Mouse (Mus musculus) embryonic facial prominence, embryonic 15.5 days (tissue): Measurements from ENCODE around the gene Ppil6. TPM values are rescaled to one million over a fixed set of nuclear protein-coding genes. Genes with fewer than 3 reads are reported as not detected.
A peak's percentile ranks its signal among the peaks of the same experiment; 100 is the strongest.
"Not testable (repeated sequence)": the region's sequence is repeated elsewhere in the genome, so short reads cannot be mapped to it uniquely, and the experiment has no call there.

Experiments
- ATAC-seq: fragments of 200-750 bp; cut with Nextera tagmentation; 2 replicates; pipeline ENCODE4 v1.8.0; 2017; ENCODE audit warnings: low read depth, moderate TSS enrichment; ENCODE audit not compliant: insufficient number of reproducible peaks, low FRiP score, low TSS enrichment
- H3K27ac ChIP-seq: fragments of 300-500 bp; sonication (generic); replicated peaks from 2 replicates; pipeline ENCODE4 v1.5.1; 2015; ENCODE audit warnings: mild to moderate bottlenecking, inconsistent platforms
- H3K27me3 ChIP-seq: fragments of 300-500 bp; sonication (generic); 2 replicates; pipeline ENCODE4 v1.6.1; 2015; ENCODE audit warnings: inconsistent platforms
- H3K36me3 ChIP-seq: fragments of 300-500 bp; sonication (generic); 2 replicates; pipeline ENCODE4 v1.6.1; 2015; ENCODE audit warnings: mild to moderate bottlenecking, inconsistent platforms
- H3K4me1 ChIP-seq: fragments of 300-500 bp; sonication (generic); 2 replicates; pipeline ENCODE4 v1.6.1; 2015; ENCODE audit warnings: inconsistent platforms
- H3K4me2 ChIP-seq: fragments of 300-500 bp; sonication (generic); replicated peaks from 2 replicates; pipeline ENCODE4 v1.6.1; 2015; ENCODE audit warnings: mild to moderate bottlenecking, inconsistent platforms
- H3K4me3 ChIP-seq: fragments of 300-500 bp; sonication (generic); replicated peaks from 2 replicates; pipeline ENCODE4 v1.5.1; 2015; ENCODE audit warnings: mild to moderate bottlenecking, inconsistent platforms
- H3K9ac ChIP-seq: fragments of 300-500 bp; sonication (generic); 2 replicates; pipeline ENCODE4 v1.6.1; 2015; ENCODE audit warnings: inconsistent platforms
- H3K9me3 ChIP-seq: fragments of 300-500 bp; sonication (generic); replicated peaks from 2 replicates; pipeline ENCODE4 v1.6.1; 2016; ENCODE audit warnings: inconsistent platforms
- WGBS: fragments of 180-500 bp; shearing (Covaris S2); methylation state at CpG from one replicate; pipeline ENCODE4 v1.1.7; 2015; 5-methylcytosine and 5-hydroxymethylcytosine counted together
- polyA plus RNA-seq: library from polyadenylated mRNA; unstranded; fragments of >200 nt; fragmentation: Nextera tagmentation; extraction: Ambion mirVana; gene quantifications from 2 replicates; pipeline ENCODE4 v1.2.1, GENCODE M21; 2015

The Ppil6 gene
- polyA plus RNA-seq, 1 experiment from 2014 or later: 6.1 TPM

DNA sequence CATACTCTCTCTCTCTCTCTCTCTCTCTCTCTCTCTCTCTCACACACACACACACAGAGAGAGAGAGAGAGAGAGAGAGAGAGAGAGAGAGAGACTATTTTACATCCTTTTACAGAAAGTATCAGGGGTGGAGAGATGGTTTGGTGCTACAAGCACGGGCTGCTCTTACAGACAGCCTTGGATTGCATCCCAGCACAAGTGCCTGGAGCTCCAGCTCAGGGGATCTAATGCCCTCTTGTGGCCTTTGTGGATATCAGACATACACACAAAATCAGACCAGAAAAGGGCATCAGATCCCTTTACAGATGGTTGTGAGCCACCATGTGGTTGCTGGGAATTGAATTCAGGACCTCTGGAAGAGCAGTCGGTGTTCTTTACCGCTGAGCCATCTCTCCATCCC, 15.2 kb downstream of the Ppil6 start:
- WGBS: 6% methylated on average over 3 of the region's 3 CpGs
- not testable (repeated sequence) for H3K9ac ChIP-seq, ATAC-seq, H3K4me3 ChIP-seq, H3K4me2 ChIP-seq, H3K27ac ChIP-seq, H3K4me1 ChIP-seq, H3K27me3 ChIP-seq, H3K36me3 ChIP-seq, H3K9me3 ChIP-seq

DNA sequence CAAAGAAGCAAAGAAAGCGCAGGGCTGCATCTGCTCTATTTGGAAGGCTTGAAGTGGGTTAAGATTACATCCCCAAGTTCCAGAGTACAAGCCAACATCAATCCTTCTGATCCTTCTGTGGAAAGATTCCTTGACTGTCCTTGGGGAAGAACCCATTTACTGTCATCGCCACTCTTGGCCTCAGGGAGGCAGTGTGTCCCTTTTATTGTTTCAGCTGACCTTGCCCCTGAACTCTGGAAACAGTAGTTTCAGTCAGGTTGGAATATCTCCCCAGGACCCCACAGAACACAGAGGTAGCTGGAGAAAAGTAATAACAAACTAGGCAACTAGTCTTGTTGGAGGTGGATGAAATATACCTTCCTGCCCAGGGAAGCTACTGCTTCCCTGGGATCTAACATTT, 18.9 kb downstream of the Ppil6 start:
- Histone ChIP-seq H3K9me3 (no peaks in the 10 kb centered on the region), H3K9ac (no peak overlapping the region), H3K36me3 (no peaks in the 10 kb centered on the region), H3K27ac (no peak overlapping the region), H3K27me3 (no peaks in the 10 kb centered on the region), H3K4me3 (no peak overlapping the region), H3K4me2 (no peak overlapping the region), H3K4me1 (no peaks in the 10 kb centered on the region)
- ATAC-seq: no peak
- 33% methylated on average over 2 of the region's 2 CpGs for WGBS

DNA sequence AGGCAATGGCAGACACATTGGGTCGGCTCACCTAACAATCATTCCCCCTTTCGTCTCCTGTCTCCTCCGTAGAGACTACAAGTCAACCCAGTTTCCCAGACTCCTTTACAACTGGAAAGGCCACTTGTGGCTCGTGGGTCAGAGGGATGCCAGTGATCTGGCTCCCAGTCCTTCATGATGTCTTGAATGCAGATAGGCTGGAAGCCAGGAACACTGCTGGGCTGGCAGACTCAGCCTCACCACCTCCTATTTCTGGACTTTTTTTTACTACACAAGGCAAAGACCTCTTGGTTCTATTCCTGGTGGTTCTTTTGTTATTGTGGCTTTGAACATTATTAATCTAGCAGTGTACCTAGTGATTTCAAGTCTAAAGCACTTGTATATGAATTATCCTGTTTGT, 24.1 kb downstream of the Ppil6 start:
- H3K9ac ChIP-seq: no peak overlapping the region
- no peak overlapping the region for H3K27ac ChIP-seq
- no peaks in the 10 kb centered on the region for H3K36me3 ChIP-seq
- no peaks in the 10 kb centered on the region for H3K27me3 ChIP-seq
- no peak for ATAC-seq
- 72% methylated on average over 4 of the region's 4 CpGs for WGBS
- no peaks in the 10 kb centered on the region for H3K4me1 ChIP-seq
- H3K4me2 ChIP-seq: no peak overlapping the region
- no peaks in the 10 kb centered on the region for H3K9me3 ChIP-seq
- no peak overlapping the region for H3K4me3 ChIP-seq

DNA sequence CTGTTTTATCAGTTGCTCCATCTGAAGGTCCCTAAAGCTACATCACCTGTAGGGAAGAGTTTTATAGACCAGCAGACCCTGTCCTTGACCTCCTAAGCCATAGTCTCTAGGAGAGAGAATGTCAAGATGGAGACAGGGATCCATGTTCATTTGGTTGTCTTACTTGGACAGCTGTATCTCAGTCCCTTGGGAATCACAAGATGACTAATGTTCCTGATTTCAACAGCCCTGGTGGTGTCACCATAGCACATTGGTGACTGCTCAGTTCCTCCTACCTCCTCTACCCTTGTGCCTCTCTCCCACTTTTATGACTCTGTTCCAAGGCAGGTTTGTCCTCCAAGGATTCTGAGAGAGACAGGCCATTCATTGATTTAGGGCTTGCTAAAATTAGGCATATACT, 24.7 kb downstream of the Ppil6 start:
- Histone ChIP-seq H3K36me3 (no peaks in the 10 kb centered on the region), H3K4me3 (no peak overlapping the region), H3K27ac (no peak overlapping the region), H3K4me1 (no peaks in the 10 kb centered on the region), H3K9ac (no peak overlapping the region), H3K9me3 (no peaks in the 10 kb centered on the region), H3K27me3 (no peaks in the 10 kb centered on the region), H3K4me2 (no peak overlapping the region)
- no peak for ATAC-seq

DNA sequence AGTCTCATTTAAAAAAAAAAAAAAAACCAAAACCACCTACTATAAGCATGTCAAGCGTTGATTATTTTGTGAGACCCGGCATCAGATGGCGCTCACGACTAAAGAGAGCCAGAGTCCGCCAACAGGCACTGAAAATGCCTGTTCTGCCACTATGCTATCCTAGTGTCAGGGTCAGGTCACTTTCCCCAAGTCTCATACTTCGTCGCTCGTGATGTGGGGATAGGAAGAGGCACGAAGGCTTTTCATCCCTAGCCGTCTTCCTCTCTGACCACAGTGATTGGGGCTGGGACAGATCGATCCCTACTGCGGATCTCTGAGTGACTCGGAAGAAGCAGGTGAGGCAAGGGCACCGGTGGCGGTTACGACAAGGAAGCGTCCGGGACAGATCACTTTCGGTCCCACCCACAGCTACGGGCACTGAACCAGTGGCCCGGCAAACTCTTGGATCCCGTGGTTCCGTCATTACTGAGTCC, 28.3 kb downstream of the Ppil6 start:
- Histone ChIP-seq H3K4me1 (peaks cover 15% of the 10 kb centered on the region), H3K4me3 (peak overlapping the region; percentile 93), H3K27ac (peak overlapping the region; percentile 98), H3K9ac (peak overlapping the region; percentile 95), H3K9me3 (no peaks in the 10 kb centered on the region), H3K27me3 (no peaks in the 10 kb centered on the region), H3K36me3 (no peaks in the 10 kb centered on the region), H3K4me2 (peak overlapping the region; percentile 90)
- 0% methylated on average over 23 of the region's 23 CpGs for WGBS
- ATAC-seq: peak; percentile 56

DNA sequence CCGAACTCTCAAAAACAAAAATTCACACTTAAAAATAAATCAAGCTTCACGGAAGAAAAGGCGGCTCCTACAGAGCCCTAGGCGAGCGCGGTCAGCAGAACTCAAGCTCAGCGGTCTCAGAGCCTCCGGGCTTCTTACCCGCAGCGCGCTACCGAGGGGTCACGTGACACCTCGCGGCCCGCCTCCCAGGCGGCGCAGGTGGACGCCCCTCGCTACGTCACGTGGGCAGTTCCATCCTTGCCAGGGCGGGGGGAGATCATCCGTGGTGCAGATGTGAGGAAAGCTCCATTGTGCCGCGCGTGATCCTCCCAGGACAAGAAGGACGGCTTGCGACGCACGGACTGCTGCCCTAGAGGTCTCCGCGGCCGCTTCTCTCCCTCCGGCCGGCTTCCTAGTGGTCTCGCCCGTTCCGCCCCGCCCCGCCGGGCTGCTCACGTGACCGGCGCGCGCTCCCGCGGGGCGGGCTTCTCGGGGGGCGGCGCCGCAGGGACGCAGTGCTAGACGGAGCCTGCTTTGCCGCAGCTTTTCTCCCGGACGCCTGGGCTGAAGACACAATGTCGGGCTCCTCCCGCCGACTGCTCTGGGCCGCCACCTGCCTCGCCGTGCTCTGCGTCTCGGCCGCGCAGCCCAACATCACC, 28.9 kb downstream of the Ppil6 start, which contains the start of gene Cd164:
Cd164 (plus strand) TSS at position 434 of the 638 bp plus-strand sequence.
- H3K4me1 ChIP-seq: peaks cover 15% of the 10 kb centered on the region
- ATAC-seq: peak; percentile 93
- H3K9ac ChIP-seq: peak within 1 kb of the TSS; percentile 95
- WGBS: under 1% methylated on average over 69 of the region's 69 CpGs
- no peaks in the 10 kb centered on the region for H3K9me3 ChIP-seq
- peak within 1 kb of the TSS; percentile 93 for H3K4me3 ChIP-seq
- H3K36me3 ChIP-seq: 0 out of 2 replicates have a peak, but pooled peaks cover 5% of the 10 kb centered on the region
- H3K4me2 ChIP-seq: peak within 1 kb of the TSS; percentile 90
- no peaks in the 10 kb centered on the region for H3K27me3 ChIP-seq
- peak within 1 kb of the TSS; percentile 98 for H3K27ac ChIP-seq

DNA sequence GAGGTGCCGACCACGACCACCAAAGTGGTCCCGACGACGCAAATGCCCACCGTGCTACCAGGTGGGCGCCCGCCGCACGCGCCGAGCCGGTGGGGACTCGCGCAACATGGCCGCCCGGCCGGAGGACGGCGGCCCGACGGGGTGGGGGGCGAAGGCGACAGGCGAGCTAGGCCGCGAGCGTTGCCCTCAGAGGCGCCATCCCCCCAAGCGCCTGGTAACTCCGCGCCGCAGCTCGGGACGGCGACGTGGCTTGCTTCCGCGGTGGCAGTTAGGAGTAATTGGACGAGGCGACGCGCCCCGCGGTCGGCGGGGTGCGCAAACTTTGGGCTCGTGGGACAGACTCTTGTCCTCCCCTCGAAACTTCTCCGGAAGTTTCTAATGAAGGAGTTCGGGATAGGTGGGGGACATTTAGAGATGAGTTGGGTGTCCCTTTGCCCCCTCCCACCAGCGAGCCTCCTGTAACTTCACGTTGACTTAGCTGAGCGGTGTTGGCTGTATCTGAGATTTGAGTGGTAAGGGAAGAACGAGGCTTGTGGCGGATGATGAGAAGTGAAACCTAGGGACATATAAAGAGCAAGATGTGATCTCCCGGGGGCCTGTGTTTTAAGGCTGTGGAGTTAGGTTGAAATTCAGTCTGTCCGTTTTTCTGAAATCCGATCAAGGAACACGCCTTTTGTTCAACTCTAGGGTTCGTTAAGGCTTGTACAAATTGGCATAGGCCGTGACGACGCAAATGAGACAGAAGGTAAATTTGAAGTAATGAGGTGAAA, 29.6 kb downstream of the Ppil6 start:
- 0 out of 2 replicates have a peak, but pooled peaks cover 11% of the 10 kb centered on the region for H3K36me3 ChIP-seq
- peak overlapping the region; percentile 95 for H3K9ac ChIP-seq
- H3K9me3 ChIP-seq: no peaks in the 10 kb centered on the region
- peak overlapping the region; percentile 93 for H3K4me3 ChIP-seq
- peak overlapping the region; percentile 98 for H3K27ac ChIP-seq
- peaks cover 15% of the 10 kb centered on the region for H3K4me1 ChIP-seq
- peak; percentile 35 for ATAC-seq
- H3K27me3 ChIP-seq: no peaks in the 10 kb centered on the region
- H3K4me2 ChIP-seq: peak overlapping the region; percentile 90
- under 1% methylated on average over 65 of the region's 65 CpGs for WGBS

DNA sequence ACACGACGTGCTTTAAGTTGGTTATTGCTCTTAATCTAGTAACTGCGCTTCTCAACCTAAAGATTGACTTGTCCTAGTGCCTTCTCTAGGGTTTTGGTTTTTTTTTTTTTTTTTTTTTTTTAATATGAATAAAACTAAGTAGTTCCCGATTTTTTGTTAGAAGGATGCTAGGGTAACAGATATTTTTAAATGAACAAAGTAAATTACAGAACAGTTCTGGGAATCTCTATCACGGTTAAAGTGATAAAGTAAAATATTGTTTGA, 30.1 kb downstream of the Ppil6 start:
- ATAC-seq: no peak
- peaks cover 15% of the 10 kb centered on the region for H3K4me1 ChIP-seq
- WGBS: 4% methylated on average over 5 of the region's 5 CpGs

DNA sequence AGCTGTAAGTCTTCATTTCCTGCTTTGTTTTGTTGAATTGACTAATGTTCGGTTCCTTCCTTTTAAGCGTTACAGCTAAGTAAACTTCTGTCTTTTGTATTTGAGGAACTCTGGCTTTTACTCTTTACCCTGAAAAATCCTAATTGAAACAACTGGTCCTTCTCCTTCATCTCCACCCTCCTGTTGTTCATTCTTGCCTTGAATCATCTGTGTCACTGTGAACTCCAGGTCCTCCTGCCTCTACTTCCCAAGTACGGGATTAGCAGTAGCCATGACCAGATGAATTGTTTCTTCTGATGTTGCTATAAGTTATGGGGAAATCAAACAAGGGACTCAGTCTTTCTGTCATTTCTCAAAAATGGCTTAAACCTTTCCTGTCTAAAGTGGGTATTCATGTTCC, 33.1 kb downstream of the Ppil6 start:
- peaks cover 27% of the 10 kb centered on the region for H3K36me3 ChIP-seq
- H3K9me3 ChIP-seq: no peaks in the 10 kb centered on the region
- no peaks in the 10 kb centered on the region for H3K27me3 ChIP-seq
- H3K4me1 ChIP-seq: peaks cover 15% of the 10 kb centered on the region
- WGBS: 71% methylated on average over 3 of the region's 3 CpGs
- no peak overlapping the region for H3K27ac ChIP-seq
- no peak overlapping the region for H3K4me3 ChIP-seq
- no peak overlapping the region for H3K4me2 ChIP-seq
- H3K9ac ChIP-seq: no peak overlapping the region
- no peak for ATAC-seq

More for the DNA sequence above, 30.1 kb downstream of the Ppil6 start:
- Histone ChIP-seq H3K36me3 (peaks cover 13% of the 10 kb centered on the region; the same call in 1 of the 2 replicates), H3K4me3 (peak overlapping the region; percentile 93), H3K9ac (peak overlapping the region; percentile 95; the same call in 1 of the 2 replicates), H3K27me3 (no peaks in the 10 kb centered on the region), H3K9me3 (no peaks in the 10 kb centered on the region), H3K4me2 (peak overlapping the region; percentile 90), H3K27ac (no peak overlapping the region)

DNA sequence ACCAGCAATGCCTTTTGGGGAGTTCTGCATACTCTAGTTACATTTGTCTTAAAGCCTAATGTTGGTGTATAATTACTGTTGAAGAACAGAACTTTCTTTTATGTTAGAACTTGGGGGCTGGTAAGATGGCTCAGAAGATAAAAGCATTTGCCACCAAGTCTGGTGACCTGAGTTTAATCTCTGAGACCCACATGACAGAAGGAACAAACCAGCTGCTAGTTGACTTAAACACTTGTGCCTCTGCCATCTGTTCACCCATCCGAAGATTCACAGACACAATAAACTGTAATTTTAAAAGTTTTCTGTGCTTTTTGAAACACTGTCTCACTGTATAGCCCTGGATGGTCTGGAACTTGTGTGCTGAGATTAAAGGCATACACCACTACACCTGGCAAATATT, 35.5 kb downstream of the Ppil6 start:
- no peak overlapping the region for H3K27ac ChIP-seq
- H3K9me3 ChIP-seq: no peaks in the 10 kb centered on the region
- H3K4me3 ChIP-seq: no peak overlapping the region
- peaks cover 45% of the 10 kb centered on the region for H3K36me3 ChIP-seq
- WGBS: 74% methylated on average over 1 of the region's 1 CpGs
- no peaks in the 10 kb centered on the region for H3K27me3 ChIP-seq
- peaks cover 15% of the 10 kb centered on the region for H3K4me1 ChIP-seq
- no peak for ATAC-seq
- H3K9ac ChIP-seq: no peak overlapping the region
- H3K4me2 ChIP-seq: no peak overlapping the region

DNA sequence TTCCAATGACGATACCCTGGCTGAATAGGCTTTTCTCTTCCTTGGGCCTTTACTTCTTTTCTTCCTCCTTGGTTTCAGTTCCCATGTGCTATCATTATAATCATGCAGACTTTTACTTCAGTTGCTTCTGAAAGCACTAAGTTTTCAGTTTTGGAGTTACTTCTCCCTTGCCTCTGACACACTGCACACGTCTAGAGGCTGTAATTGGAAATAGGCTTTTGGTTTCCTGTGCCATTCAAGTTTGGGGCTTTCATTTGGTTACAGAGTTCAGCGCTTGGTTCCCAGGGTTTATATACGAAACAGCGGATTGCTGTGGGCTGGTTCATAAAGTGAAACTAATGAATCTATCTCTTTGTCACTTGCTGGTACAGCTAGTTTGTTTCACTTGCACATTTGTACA, 39.7 kb downstream of the Ppil6 start:
- Histone ChIP-seq H3K4me3 (no peak overlapping the region), H3K9me3 (no peaks in the 10 kb centered on the region), H3K27me3 (no peaks in the 10 kb centered on the region), H3K36me3 (peaks cover 68% of the 10 kb centered on the region), H3K27ac (no peak overlapping the region), H3K9ac (no peak overlapping the region), H3K4me1 (no peaks in the 10 kb centered on the region), H3K4me2 (no peak overlapping the region)
- ATAC-seq: no peak
- WGBS: 81% methylated on average over 5 of the region's 5 CpGs
